Mouse (Mus musculus) myocyte (in vitro differentiated cells): ENCODE measurements around the gene Adam33.

Experiments
- CEBPB ChIP-seq: IDR thresholded peaks from 2 replicates; pipeline ENCODE4 v1.6.1; 2011; ENCODE audit warnings: mild to moderate bottlenecking, moderate library complexity; ENCODE audit not compliant: poor library complexity, insufficient read depth, severe bottlenecking
- E2F4 ChIP-seq: IDR thresholded peaks from one replicate; pipeline ENCODE4 v1.6.1; 2011; ENCODE audit warnings: mild to moderate bottlenecking, control low read depth, moderate library complexity; ENCODE audit not compliant: insufficient read depth
- MAX ChIP-seq: IDR thresholded peaks from one replicate; pipeline ENCODE4 v1.6.1; 2011; ENCODE audit warnings: low read depth, mild to moderate bottlenecking, control low read depth
- POLR2A ChIP-seq: IDR thresholded peaks from one replicate; pipeline ENCODE4 v1.6.1; 2011; ENCODE audit warnings: low read depth, mild to moderate bottlenecking, control low read depth, moderate library complexity; ENCODE audit not compliant: insufficient read length
- REST ChIP-seq: IDR thresholded peaks from one replicate; pipeline ENCODE4 v1.6.1; 2011; ENCODE audit warnings: mild to moderate bottlenecking, control low read depth, moderate library complexity; ENCODE audit not compliant: insufficient read depth, insufficient read length
- USF1 ChIP-seq: IDR thresholded peaks from one replicate; pipeline ENCODE4 v1.6.1; 2011; ENCODE audit warnings: low read depth, mild to moderate bottlenecking, control low read depth, moderate library complexity

GRCm38 (mm10) chr2:131025230-131025629 lies 38.4 kb downstream of the Adam33 start:
- TF ChIP-seq POLR2A (no peak), REST (no peak), E2F4 (no peak), CEBPB (no peak), MAX (no peak), USF1 (no peak)
